Mouse (Mus musculus) thymus, adult 2 months (tissue): ENCODE results near the gene Cwc15.

ENCODE experiments used
- CTCF ChIP-seq: fragments of 200-500 bp; IDR thresholded peaks from 2 replicates; pipeline ENCODE4 v1.5.1; 2012; ENCODE audit warnings: mild to moderate bottlenecking, control low read depth, low read length, moderate library complexity, borderline replicate concordance; ENCODE audit not compliant: control insufficient read depth, poor library complexity, insufficient read depth; ENCODE audit errors: extremely low read depth
- POLR2A ChIP-seq: fragments of 200-500 bp; IDR thresholded peaks from 2 replicates; pipeline ENCODE4 v1.6.1; 2012; ENCODE audit warnings: mild to moderate bottlenecking, low read length, control low read depth, moderate library complexity; ENCODE audit not compliant: control insufficient read depth, poor library complexity, insufficient read depth; ENCODE audit errors: extremely low read depth

DNA sequence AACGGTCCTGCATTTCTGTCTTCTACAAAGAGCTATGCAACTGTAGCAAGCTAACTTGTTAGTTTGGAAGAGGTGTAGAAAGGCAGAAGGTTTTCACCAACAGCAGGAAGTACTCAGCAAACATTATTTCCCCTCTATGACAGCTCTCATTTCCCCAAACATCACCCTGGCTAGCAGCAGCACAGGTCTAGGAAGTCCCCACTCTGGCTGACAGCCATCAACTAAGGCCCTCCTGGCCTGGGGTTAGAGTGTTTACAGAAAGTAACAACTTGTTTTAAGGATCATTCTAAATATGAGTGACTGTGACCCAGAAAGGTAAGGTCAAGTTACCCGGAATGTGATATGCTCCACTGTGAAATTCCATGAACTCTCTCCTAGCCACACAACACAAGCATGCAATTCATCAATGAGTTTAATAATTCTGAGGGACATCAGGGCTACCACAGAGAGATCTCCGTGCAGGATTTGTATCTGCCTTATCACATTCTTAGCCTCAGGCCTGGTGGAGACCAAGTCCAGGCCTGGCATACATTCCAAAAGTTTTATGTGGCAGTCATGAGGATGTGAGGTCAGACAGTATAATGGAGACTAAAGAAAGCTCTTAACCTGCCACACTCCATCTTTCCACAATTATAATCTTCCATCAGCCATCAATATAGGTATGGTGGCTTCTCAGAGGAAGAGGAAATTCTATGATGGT lies 20.7 kb downstream of the Cwc15 start:
- TF ChIP-seq POLR2A = no peak
- TF ChIP-seq CTCF = no peak
